Mouse (Mus musculus): ENCODE data around the gene Rfk.

DNA sequence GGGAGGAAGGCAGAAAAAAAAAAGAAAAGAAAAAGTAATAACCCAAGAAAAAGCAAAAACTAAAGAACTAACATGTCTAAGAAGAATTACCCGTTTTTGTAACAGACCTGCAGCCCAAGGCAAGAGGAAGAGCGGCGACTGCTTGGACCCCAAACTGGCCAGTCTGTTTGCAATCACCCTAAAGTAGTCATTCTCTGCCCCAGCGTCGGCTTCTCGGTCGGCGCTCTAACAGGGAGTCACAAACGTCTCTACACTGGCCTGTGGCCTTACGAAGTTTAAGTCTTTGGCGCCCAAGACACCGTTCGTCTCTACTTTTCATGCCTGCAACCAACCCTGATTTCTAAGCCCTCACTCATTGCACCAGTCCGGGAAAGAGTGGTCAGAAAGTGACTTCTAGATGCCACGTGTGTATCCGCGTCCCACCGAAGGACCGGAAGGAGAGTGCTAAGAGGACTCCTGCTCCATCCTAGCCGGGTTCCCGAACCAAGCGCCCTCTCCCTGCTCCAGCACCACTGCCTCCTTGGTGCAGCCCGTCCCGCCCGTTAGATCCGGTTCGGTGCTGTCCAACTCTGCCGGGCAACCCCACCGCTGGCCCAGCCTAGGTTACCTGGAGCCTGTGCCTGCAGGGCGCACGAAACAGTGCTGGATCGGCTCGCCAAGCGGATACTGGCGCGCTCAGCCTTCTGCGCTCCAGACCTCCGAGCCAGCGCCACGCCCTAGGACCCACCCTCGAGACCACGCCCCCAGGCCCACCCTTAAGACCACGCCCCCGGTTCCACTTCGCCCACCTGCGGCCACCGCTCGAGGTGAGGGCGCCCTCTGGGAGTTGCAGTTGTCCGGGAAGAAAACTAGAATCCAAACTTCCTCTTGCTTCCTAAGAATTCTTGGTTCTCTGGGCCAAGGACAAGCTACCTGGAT, 37.6 kb upstream of the Rfk start:
- no peak; the same call in 1 of the 2 replicates for TF ChIP-seq EP300 (IDR thresholded peaks at IDR 0.05; ENCODE audit: low read depth)
- peak; percentile 75 for TF ChIP-seq CTCF (IDR thresholded peaks at IDR 0.05; ENCODE audit: low read depth)

Data from liver, postnatal 0 days (tissue).